Mouse (Mus musculus) left cerebral cortex, postnatal 25 days (tissue): ENCODE data around the gene Tead2. TPM values are rescaled to one million over a fixed set of nuclear protein-coding genes. Genes with fewer than 3 reads are reported as not detected.

Experiments
- DNase-seq, 2 experiments: peaks; one replicate each; pipeline ENCODE4 v3.0.0; 2022; ENCODE audit warnings: low spot score in 2 of 2, mixed read lengths in 1 of 2
- intact Hi-C: fragments of 180-260 bp; cut with DNase I; formaldehyde crosslinking; loops from one replicate; pipeline ENCODE4 v1.15.1; 2025
- total RNA-seq, 2 experiments: library from RNA; stranded (reverse); gene quantifications; 2 replicates each; pipeline ENCODE4 v1.2.3; 2021

Tead2 gene
- total RNA-seq, 2 experiments from 2014 or later, result 2.8 to 5.5 TPM

DNA sequence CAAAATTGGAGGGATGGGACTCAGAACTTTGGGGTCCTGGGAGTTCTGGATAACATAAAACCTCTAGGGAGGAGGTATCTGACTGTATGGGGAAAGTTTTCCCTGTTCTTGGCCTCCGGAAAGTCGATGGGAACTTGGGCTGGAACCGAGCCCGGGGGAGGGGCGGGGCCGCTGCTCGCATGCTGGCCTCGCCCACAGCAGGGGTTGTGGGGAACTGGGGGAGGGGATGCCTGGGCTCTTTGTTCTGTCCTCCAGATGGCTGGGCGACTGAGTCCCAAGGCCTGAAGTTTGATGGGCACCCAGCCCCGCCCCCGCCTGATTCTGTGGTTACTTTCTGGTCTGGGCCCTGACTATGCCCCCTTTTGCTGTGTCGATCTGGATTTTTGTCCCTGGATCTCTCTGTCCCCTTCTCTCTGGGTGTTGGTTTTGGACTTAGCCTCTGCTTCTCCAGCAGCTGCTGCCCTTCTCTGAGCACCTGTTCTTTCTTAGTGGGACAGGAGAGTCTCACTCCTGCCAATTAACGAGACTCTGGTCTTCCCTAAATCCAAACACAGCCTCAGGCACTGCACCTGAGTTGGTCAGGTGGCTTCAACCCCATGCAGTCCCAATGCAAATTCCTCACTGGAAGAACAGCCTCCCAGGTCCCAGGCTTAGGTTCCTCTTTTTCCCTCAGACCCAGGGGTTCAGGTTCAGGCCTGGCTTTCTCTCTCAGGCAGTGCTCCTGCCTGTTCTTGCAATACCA lies 1.1 kb downstream of the Tead2 start:
- intact Hi-C loops, result no loop called here
- DNase-seq, result no peak

DNA sequence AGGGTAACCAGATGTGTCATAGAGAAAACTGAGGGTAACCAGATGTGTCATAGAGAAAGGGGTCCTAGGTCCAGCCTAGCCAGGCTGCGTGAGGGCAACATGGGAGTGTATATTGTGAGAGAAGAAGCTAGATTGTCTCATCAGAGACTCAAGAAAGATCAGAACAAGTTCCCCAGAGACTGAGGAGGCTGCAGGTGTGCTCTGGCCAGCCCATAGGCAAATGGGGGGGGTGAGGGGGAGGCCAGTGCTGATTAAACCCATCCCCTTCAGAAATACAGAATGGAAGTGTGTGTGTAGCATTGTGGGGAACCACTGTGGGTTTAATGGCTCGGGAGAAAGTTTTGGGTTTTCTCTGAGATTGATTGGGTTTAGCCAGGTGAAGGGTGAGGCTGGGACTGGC lies 6.1 kb downstream of the Tead2 start:
- DNase-seq, result no peak

DNA sequence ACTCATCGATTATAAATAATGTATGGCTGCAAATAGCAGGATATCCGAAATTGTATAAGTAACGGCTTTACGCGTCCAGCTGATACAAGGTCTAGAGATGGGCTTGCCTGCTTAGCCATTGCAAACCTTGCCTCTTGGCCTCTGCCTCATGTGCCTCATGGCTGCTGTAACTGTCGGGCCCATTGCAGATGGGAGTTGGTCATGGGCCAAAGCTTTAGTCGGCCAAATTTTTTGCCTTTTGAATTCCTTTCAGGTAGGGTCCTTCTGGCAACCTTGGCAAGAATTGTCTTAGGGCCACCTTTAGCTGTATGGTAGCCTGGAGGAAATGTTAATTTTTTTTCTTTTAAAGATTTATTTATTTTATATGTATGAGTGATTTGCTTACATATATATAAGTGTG lies 9.3 kb downstream of the Tead2 start:
- DNase-seq, result no peak
- intact Hi-C loops, result no loop called here

More for the DNA sequence above, 6.1 kb downstream of the Tead2 start:
- intact Hi-C loops, result no loop called here

DNA sequence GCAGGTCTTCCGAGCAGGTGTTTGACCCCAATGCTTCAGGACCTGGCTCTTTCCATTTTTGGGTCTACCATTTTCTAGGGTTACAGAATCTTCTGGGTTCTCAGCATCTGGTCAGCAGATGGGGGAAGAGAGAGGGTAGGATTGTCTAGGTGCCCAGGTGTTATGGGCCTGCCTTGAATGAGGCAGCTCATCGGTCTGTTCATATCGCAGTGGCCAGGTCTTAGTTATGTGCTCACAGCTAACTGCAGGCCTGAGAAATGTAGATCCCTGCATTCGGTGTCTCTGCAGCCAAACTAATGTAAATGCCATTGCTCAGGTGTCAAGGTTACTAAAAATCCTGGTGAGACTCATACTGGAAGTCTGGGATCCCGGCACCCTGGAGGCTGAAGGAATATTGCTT lies 10.9 kb downstream of the Tead2 start:
- DNase-seq, result no peak
- intact Hi-C loops, result no loop called here

DNA sequence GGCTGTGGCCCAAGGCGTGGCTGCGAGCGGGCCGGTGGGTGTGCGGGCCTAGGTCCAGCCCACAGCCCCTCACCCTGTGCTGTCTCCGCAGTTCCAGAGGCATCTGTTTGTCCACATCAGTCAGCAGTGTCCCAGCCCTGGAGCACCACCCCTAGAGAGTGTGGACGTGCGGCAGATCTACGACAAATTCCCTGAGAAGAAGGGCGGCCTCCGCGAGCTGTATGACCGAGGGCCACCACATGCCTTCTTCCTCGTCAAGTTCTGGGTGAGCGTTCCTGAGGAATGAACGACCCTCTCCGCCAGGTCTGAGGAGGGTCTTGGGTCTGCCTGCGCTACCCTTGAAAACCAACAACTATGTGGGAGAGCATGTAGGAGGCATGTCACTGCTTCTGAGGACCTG lies 13.0 kb downstream of the Tead2 start:
- intact Hi-C loops, result no loop called here
- no peak for DNase-seq

DNA sequence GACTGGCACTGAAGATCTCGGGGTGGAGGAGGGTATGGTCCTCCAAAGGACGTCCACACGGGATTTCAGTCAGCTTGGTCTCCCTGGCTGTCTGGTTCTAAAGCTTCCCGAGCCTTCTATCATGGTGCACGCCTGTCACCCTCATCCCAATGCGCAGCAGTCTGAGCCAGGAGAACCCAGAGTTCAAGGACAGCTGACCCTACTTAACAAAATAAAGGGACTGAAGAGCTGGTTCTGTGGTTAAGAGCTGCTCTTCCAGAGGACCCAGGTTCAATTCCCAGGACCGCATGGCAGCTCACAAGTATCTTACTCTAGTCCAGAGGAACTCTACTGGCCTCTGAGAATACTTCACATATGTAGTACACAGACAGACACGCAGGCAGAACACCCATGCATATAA lies 13.5 kb downstream of the Tead2 start:
- no peak for DNase-seq
- intact Hi-C loops, result no loop called here

DNA sequence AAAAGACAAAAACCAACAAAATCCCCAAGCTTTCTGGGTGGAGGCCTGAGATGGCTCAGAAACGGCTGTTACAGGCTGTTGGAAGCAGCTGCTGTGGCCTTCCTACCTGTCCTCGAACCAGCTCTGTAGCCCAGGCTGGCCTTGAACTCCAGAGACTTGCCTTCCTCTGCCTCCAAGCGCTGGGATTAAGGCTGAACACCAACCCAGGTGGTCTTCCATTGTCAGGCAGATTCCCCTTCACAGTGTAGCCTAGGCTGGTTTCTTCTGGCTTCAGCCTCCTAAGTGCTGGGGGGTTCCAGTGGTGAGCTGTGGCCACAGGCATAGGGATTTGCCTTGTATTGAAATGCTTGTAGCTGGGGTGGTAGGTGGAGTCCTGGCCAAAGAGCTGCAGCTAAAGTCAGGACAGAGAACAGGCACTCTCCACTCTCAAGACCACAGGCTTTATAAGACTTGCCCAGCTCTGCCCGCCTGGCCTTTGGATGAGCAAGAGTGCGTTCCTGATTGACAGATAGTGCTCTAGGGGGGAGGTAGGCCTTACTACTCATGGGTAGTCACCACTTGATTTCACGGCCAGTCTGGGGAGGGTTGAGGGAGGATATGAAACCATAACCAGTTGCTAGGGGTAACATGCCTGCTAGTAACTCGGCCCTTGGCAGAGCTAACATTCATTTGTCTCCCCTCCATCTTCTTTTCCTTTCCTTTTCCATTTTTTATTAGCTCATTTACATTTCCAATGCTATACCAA lies 14.1 kb downstream of the Tead2 start:
- intact Hi-C loops, result no loop called here
- DNase-seq, result no peak

DNA sequence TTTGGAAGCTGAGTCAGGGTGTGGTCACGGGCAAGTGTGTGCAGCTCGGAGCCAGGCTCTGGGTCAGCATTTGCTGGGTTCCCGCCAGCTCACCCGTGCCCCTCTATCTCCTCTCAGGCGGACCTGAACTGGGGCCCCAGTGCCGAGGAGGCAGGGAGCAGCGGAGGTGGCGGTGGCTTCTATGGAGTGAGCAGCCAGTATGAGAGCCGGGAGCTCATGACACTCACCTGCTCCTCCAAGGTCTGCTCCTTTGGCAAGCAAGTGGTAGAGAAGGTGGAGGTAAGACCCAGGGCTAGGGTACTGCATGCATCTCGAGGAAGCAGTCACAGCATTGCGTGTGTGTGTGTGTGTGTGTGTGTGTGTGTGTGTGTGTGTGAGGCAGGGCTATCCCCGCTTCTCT lies 15.6 kb downstream of the Tead2 start:
- intact Hi-C loops, result no loop called here
- DNase-seq, result no peak

DNA sequence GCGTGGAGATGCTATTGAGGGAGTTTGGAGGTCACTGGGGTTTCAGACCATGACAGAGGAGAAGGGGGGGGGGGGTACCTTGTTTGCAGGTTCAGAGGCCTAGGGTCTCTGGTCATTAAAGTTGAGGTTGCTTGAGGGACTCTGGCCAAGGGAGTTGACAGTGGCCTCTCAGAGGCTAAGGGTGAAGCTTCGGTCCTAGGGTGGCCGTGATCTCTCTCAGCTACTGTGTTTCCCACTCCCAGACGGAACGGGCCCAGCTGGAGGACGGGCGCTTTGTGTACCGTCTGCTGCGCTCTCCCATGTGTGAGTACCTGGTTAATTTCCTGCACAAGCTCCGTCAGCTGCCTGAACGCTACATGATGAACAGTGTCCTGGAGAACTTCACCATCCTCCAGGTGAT lies 16.4 kb downstream of the Tead2 start:
- intact Hi-C loops, result no loop called here
- no peak for DNase-seq

DNA sequence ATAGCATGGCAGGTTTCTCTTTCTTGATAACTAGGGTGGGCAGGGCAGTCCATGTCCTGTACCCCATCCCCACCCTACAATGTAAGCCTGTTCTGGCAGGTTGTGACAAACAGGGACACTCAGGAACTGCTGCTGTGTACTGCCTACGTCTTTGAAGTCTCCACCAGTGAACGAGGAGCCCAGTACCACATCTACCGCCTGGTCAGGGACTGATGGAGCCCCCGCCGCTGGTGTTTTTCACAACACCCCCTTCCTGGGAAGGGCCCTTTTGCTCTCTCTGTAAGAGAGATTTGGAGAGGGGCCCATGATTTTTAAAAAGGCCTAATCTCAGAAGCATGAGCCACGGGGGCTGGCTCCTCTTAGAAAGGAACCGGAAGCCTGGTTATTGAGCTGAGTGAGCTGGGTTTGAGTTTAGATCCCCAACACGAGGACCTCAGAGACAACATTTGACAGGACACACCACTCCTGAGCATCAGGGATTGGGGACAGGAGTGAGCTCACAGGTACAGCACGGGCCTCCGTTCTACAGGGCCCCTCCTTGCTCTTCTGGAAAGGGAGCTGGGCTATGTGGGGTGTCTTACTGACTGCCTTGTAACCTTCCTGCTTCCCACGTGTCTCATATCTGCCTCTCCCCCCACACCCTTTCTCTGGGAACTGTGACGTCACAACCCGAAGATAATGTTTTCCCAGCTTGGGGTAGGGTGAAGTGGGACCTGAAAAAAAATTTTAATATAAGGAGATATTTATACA lies 17.3 kb downstream of the Tead2 start:
- peak; percentile 56 to 90 for DNase-seq
- intact Hi-C loops, result loop anchor here (1.0 kb wide), 4 partner anchors 31 to 71 kb away; partner anchors contain the start of gene Slc6a21

DNA sequence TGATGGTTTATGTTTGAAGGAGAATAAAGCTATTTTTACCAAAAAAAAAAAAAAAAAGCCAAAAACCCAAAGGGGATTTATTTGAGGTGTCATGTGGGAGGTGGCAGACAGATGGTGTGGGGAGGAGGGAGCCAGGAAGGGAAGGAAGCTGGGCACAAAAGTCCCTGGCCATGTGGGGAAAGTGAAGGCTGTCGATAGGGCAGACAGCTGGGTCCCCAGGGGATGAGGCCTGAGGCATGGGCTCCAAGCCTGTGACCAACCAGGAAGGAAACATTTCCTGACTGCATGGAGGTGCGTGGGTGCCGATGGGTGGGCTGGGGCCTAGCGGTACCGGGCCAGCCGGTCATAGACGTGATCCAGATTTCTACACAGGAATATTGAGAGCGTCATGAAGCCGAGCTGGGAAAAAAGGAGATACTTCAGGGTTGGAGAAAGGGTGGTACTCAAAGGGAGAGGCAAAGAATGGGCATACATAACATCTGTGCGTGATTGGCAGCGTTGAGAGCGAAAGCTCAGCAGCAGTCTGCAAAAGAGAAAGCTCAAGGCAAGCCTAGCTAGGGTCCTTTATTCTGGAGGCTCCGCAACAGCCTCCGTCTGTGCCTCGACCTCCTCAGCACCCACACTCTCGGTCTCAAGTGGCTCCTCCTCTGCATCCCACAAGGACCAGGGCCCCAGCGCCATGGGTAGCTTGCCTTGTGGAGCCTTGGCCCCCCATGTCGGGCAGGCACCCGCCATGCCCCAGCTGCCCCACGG lies 18.2 kb downstream of the Tead2 start:
- intact Hi-C loops, result loop anchor here (1.0 to 2.0 kb wide), 5 partner anchors 23 to 71 kb away; partner anchors contain the start of gene Slc6a21
- peak; percentile 72 to 95 for DNase-seq

DNA sequence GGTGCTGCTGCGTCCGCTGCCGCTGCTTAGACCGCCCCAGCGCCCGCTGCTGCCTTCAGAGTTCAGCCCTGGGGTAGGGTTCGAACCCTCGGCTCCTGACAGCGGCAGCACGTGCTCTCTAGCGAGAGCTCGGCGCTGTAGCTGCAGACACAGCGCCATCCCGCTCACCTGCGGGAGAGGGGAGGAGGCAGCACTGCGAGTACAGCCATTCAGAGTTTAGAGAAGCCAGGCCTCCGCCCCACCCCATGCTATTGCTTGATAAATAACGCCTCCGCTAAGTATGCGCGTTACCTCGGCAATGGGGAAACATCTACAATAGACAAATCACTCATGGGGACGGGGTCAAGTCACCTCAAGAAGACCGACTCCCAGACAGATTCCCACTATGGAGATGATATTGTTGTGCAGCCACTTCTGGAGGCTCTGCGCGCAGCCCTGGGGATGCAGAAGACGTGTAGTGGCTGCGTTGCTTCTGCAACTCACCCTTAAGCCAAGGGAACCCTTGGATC lies 18.8 kb downstream of the Tead2 start:
- DNase-seq, result peak in 1 of 2 experiments; percentile 20
- intact Hi-C loops, result loop anchor here (2.0 kb wide), 1 partner anchor 22 kb away; no protein-coding TSS in a partner anchor

DNA sequence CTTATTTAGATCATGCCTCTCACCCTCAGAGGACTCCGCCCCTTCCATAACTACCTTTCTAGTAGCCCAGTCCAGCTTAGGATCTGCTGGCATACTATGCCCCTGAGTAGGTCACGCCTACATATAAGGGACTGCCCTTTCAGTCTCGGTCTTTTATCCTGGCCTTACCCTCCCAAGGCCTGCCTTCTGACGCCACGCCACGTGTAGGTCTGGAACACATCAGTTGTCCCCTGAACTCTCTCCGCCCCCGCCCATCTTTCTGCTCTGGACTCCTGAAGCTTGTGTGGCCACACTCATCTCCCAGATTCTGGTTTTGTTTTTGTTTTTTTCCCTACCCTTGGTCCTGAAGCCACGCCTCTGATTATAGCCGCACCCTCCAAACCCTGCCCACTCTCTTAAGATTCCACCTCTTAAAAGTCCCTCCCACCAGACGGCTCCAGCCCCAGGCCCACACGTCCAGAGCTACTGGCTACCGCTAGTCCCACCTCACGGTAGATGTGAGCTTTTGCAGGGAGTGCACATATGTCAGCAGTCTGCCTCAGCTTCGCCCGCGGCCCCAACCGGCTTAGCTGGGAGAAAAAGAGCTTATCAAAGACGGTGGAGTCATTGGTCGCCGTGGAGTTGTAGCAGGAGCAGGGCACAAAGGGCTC lies 19.5 kb downstream of the Tead2 start:
- DNase-seq, result peak in 1 of 2 experiments; percentile 24
- intact Hi-C loops, result loop anchor here (2.0 kb wide), 1 partner anchor 22 kb away; no protein-coding TSS in a partner anchor

DNA sequence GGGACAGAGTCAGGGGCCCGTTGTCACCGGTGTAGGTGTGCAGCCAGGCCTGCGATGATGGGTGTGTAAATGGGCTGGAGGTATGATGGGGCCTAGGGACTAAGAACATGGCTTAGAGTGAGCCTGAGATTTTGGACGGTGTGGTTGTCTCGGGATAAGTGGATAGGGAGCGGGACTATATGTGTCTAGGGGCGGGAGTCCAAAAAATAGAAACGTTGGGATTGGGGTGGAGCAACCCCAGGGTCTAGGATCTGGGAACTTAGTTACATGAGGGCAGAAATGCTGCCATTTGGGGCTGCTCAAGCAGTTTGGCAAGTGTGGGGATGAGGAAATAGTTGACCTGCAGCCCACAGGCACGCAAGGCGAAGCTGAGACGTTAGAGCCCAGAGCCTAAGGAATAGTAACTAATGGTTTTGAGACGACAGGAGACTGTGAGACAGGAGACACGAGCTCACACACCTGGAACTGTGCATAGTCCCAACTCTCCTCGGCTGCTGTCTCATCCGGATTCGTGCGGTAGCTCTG lies 20.2 kb downstream of the Tead2 start:
- DNase-seq, result no peak
- intact Hi-C loops, result loop anchor here (2.0 kb wide), 1 partner anchor 21 kb away; no protein-coding TSS in a partner anchor

DNA sequence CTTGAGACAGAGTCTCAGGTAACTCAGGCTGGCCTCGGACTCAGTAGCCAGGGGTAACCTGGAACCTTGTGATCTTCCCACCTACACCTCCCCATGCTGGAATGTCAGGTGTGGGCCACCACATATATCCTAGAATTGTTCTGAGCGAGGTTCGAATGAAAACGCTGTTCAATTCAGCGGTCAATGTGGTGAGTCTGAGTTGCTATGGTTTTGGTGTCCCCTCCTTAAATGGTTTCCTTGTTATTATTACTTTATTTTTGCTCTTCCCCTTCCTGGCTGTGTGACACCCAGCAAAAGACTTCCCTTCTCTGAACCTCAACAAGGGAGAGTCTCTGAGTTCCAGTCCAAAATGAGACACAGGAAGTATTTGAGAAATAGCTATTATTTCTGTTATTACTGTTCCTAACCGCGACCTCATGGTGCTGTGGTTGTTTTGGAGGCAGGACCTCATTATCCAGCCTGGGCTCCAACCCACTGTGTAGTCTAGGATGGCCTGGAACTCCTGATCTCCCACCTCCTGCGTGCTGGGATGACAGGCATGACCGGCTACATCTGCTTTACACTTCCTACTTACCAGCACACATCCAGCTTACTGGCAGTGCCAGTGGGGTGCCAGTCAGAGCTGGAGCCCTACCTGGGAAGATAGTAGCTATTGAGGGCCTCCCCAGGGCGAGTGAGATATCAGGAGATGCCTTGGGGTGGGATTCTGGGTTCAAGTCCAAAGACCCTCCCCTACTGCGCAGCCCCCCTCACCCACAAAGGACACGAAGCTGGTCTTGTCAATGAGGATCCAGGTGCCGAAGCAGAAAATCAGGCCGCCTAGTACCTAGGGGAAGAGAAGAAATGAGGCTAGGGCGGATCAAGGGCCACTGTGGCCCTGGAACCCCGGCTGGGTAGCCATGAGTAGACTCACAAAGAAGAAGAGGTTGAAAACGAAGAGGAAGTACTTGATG lies 22.5 kb downstream of the Tead2 start:
- intact Hi-C loops, result no loop called here
- DNase-seq, result no peak

DNA sequence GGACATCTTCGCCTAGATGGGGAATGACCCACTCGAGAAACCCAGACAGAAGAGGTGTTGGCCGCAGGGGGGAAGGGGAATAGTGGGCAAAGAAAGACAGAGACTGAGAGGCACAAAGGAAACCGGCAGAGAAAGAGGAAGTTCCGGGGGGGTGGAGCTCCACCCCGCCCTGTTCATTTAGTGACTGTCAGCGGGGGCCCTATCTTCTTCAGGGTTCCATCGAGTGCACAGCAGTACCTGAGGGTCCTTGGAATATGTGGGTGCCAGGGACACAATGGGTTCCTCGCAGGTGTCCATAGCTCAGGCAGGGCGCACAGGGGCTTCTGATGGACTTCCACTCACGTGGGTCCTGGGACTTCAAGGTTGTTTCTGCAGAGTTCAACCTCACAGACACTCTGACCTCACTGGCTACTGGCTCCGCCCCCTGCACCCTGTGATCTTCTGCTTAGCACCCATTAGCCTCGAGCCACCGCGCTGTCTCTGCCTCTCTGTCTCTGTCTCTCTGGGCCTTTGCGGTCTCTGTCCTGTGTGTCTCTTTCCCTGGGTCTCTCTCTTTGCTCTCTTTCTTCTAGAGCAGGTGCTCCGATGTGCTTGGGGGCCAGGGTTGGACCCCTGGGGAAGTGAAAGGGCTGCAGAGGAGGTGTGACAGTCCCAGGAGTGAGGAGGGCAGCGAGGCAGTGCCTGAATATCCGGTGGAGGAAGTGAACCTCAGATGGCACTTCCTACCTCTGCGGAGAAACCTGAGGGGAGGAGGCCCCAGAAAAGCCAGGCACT lies 23.4 kb downstream of the Tead2 start, which contains the start of gene Cd37:
Gene Cd37, minus strand, starts transcription at position 393 of the 774 bp plus-strand sequence.
- intact Hi-C loops, result no loop called here
- DNase-seq, result no peak

DNA sequence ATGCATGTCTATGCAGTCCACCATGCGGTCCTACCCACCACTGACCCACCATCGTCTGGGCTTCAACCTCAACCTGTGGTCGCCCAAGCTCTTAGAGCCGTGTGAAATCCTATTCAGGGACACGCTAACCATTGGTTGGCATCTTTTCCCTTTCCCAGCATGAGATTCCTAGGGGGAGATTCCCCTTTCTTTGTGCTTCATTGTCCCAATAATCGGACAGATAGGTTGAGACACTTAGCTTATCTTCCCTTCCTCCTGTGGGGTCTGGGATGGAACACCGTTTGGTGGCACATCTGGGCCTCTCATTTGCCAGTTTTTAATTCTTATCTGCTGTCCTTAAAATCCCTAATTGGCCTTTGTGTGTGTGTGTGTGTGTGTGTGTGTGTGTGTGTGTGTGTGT lies 24.6 kb downstream of the Tead2 start:
- intact Hi-C loops, result no loop called here
- no peak for DNase-seq
